Mouse (Mus musculus) cerebellum, adult 2 months (tissue): ENCODE data around the gene Asic1. TPM values are rescaled to one million over a fixed set of nuclear protein-coding genes. Genes with fewer than 3 reads are reported as not detected.

Experiments
- DNase-seq, 2 experiments: peaks; one replicate each; pipeline ENCODE4 v3.0.0; 2021
- H3K27ac ChIP-seq: fragments of 200-500 bp; 2 replicates; pipeline ENCODE4 v1.5.1; 2012; ENCODE audit warnings: low read length, control low read depth, inconsistent platforms; ENCODE audit not compliant: insufficient read depth
- H3K27me3 ChIP-seq: fragments of 200-500 bp; 2 replicates; pipeline ENCODE4 v1.6.1; 2012; ENCODE audit warnings: inconsistent platforms, mild to moderate bottlenecking, low read length, moderate library complexity; ENCODE audit not compliant: control insufficient read depth, insufficient read depth
- H3K4me1 ChIP-seq: fragments of 200-500 bp; 2 replicates; pipeline ENCODE4 v1.6.1; 2011; ENCODE audit warnings: low read length; ENCODE audit not compliant: control insufficient read depth, insufficient read depth
- H3K4me3 ChIP-seq: fragments of 200-500 bp; replicated peaks from 2 replicates; pipeline ENCODE3; 2011; ENCODE audit warnings: mild to moderate bottlenecking, low read depth, low read length, control low read depth; ENCODE audit not compliant: insufficient read depth
- CTCF ChIP-seq: fragments of 200-500 bp; IDR thresholded peaks from 2 replicates; pipeline ENCODE4 v1.5.1; 2011; ENCODE audit warnings: low read depth, mild to moderate bottlenecking, control low read depth, low read length, moderate library complexity, borderline replicate concordance; ENCODE audit not compliant: insufficient read depth
- POLR2A ChIP-seq: fragments of 200-500 bp; IDR thresholded peaks from 2 replicates; pipeline ENCODE4 v1.6.1; 2011; ENCODE audit warnings: low read length, control low read depth, borderline replicate concordance; ENCODE audit not compliant: insufficient read depth
- WGBS: fragments of 180-500 bp; shearing (Covaris S2); methylation state at CpG from one replicate; pipeline ENCODE4 v1.1.7; 2018; 5-methylcytosine and 5-hydroxymethylcytosine counted together
- polyA plus RNA-seq: library from polyadenylated mRNA; depleted of rRNA; stranded (reverse); fragments of >200 nt; gene quantifications from 2 replicates; pipeline ENCODE4 v1.2.3, GENCODE M21; 2012; rRNA removed

Asic1 gene
- polyA plus RNA-seq = 102 and 104 TPM in 2 replicates

GRCm38 (mm10) chr15:99670154-99670821, at the start of gene Asic1:
Gene Asic1, plus strand, starts transcription at chr15:99670368.
- TF ChIP-seq POLR2A (peak; percentile 37; the same call in 1 of the 2 replicates), CTCF (no peak)
- H3K4me1 ChIP-seq = peaks cover 44% of the 10 kb centered on the region
- peak; percentile 88 to 90 for DNase-seq
- peak within 1 kb of the TSS; percentile 98 for H3K27ac ChIP-seq
- H3K4me3 ChIP-seq = peak within 1 kb of the TSS; percentile 47
- WGBS = under 1% methylated on average over 73 of the region's 74 CpGs
- H3K27me3 ChIP-seq = no peaks in the 10 kb centered on the region

- Histone ChIP-seq H3K27me3 (no peaks in the 10 kb centered on the region), H3K4me1 (peaks cover 5% of the 10 kb centered on the region), H3K27ac (no peak overlapping the region), H3K4me3 (no peak overlapping the region)
- no peak for DNase-seq
- TF ChIP-seq CTCF (no peak), POLR2A (no peak)
- 96% methylated on average over 11 of the region's 11 CpGs for WGBS
Observed at GRCm38 (mm10) chr15:99622063-99622462, 48.1 kb upstream of the Asic1 start.

GRCm38 (mm10) chr15:99631618-99632017, 38.5 kb upstream of the Asic1 start:
- H3K27ac ChIP-seq = no peak overlapping the region
- no peak overlapping the region for H3K4me3 ChIP-seq
- H3K27me3 ChIP-seq = no peaks in the 10 kb centered on the region
- H3K4me1 ChIP-seq = no peaks in the 10 kb centered on the region
- DNase-seq = no peak
- TF ChIP-seq POLR2A = no peak
- TF ChIP-seq CTCF = peak; percentile 16; the same call in 1 of the 2 replicates

- DNase-seq = no peak
- Histone ChIP-seq H3K4me1 (no peaks in the 10 kb centered on the region), H3K27me3 (no peaks in the 10 kb centered on the region), H3K4me3 (no peak overlapping the region), H3K27ac (no peak overlapping the region)
- TF ChIP-seq POLR2A (no peak), CTCF (no peak)
- 95% methylated on average over 7 of the region's 7 CpGs for WGBS
Observed at GRCm38 (mm10) chr15:99634702-99635101, 35.5 kb upstream of the Asic1 start.

DNA sequence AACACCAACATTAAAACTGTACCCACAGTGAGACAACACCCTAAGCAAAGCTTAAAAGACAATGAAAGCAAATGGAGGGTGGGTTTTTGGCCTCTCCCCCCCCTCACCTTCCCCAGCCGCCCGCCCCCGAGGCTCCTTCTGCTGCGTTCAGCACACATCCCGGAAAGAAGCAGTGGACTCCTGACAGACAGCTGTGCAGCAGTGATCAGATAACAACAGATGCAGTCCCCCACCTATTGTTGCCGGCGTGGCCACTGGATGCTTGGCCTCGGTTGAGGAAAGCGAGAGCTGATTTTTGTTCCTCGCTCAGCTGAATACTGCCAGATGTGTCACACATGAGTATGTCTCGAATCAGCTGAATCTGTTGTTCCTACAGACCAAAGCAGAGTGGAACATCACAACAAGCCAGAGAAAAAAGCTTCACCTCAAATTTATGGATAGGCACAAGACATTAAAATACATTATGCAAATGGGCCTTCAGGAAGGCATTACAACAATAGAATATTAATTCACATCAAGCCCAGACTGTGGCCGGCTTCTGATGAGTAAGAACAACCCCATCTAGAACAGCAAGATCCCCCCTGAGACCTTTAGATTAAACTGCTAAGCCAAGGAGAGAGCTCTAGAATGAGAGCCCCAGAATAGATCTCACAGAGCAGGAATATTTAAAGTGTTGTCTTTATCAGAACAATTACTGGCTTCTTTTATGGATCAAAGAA, 32.6 kb upstream of the Asic1 start:
- no peak overlapping the region for H3K27ac ChIP-seq
- TF ChIP-seq POLR2A = no peak
- TF ChIP-seq CTCF = no peak
- no peak for DNase-seq
- 80% methylated on average over 12 of the region's 12 CpGs for WGBS
- no peaks in the 10 kb centered on the region for H3K4me1 ChIP-seq
- no peak overlapping the region for H3K4me3 ChIP-seq
- H3K27me3 ChIP-seq = no peaks in the 10 kb centered on the region

DNA sequence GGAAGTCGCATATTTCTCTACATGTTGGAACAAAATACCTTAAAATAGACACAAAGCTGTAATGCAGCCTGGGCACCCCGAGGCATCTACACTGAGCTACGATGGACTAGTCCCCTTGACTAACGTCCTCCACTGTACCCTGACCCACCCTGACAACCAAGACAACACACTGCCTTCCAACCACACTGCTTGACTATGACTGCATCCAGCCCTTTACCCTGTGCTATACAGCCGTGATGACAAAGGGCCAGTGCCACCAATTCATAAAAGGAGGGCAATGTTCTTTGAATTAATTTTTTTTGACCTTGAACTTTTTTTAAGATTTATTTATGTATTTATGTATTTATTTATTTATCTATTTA, 32.1 kb upstream of the Asic1 start:
- 91% methylated on average over 5 of the region's 5 CpGs for WGBS
- TF ChIP-seq POLR2A = no peak
- no peak for TF ChIP-seq CTCF
- DNase-seq = no peak
- Histone ChIP-seq H3K4me1 (no peaks in the 10 kb centered on the region), H3K27me3 (no peaks in the 10 kb centered on the region), H3K27ac (no peak overlapping the region), H3K4me3 (no peak overlapping the region)

DNA sequence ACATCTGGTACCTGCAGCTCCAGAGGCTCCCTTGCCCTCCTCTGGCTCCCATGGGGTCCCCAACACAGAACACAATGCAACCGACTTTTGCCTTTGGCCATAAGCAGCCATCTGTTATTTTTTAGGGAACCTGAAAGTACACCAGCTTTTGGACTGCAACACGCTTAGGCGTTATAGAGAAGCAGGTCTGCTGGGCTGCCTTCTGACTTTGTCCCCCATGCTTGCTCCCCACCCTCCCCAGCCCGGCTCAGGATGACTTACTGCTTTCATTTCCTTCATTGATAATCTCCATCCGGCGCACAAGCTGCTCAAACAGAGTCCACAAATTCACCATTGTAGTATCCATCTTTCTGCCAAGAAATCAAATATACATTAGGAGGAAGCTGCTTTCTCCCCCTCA, 27.5 kb upstream of the Asic1 start:
- Histone ChIP-seq H3K27me3 (no peaks in the 10 kb centered on the region), H3K4me3 (no peak overlapping the region), H3K27ac (no peak overlapping the region), H3K4me1 (peaks cover 4% of the 10 kb centered on the region)
- DNase-seq = no peak
- TF ChIP-seq CTCF (no peak), POLR2A (no peak)
- 63% methylated on average over 6 of the region's 6 CpGs for WGBS

GRCm38 (mm10) chr15:99643832-99644231, 26.3 kb upstream of the Asic1 start:
- no peak overlapping the region for H3K4me3 ChIP-seq
- H3K27me3 ChIP-seq = no peaks in the 10 kb centered on the region
- H3K4me1 ChIP-seq = peaks cover 4% of the 10 kb centered on the region
- no peak for TF ChIP-seq CTCF
- TF ChIP-seq POLR2A = no peak
- 91% methylated on average over 10 of the region's 10 CpGs for WGBS
- DNase-seq = no peak
- no peak overlapping the region for H3K27ac ChIP-seq
